In genomic region chr11:79533950-79534690, GRCm38 (mm10) we compare ENCODE assay signal across 8 mouse cellular contexts. TPM values are rescaled to one million over a fixed set of nuclear protein-coding genes. Genes with fewer than 3 reads are reported as not detected.
DNase-seq lines count a peak whose midpoint lies in the region; ATAC-seq and TF ChIP-seq lines count a peak whose summit lies in the region.

No protein-coding gene starts in this region.

- H3K4me1 ChIP-seq in heart, postnatal 0 days (ENCODE audit: control insufficient read depth, insufficient read depth): peaks cover 13% of the 10 kb centered on the region
- peaks cover 6% of the 10 kb centered on the region; the same call in 1 of the 2 replicates for H3K4me1 ChIP-seq in stomach, embryonic 15.5 days

- peak overlapping the region; percentile 38; the same call in 1 of the 2 replicates for H3K27ac ChIP-seq in heart, postnatal 0 days (ENCODE audit: low read depth)
- peak overlapping the region; percentile 76; the same call in 1 of the 2 replicates for H3K27ac ChIP-seq in stomach, embryonic 15.5 days

- H3K36me3 ChIP-seq in heart, postnatal 0 days (replicated peaks; ENCODE audit: control insufficient read depth, insufficient read depth, low read length): peaks cover 32% of the 10 kb centered on the region
- peaks cover 9% of the 10 kb centered on the region; the same call in 1 of the 2 replicates for H3K36me3 ChIP-seq in stomach, embryonic 15.5 days

- H3K4me2 ChIP-seq in heart, postnatal 0 days (ENCODE audit: low read depth, low read length): no peak overlapping the region
- H3K4me2 ChIP-seq in stomach, embryonic 15.5 days: no peak overlapping the region

- no peak for TF ChIP-seq CTCF in heart, postnatal 0 days (IDR thresholded peaks at IDR 0.05; ENCODE audit: low read depth)

- H3K9ac ChIP-seq in heart, postnatal 0 days (replicated peaks; ENCODE audit: low read depth, low read length): no peak overlapping the region
- no peak overlapping the region for H3K9ac ChIP-seq in stomach, embryonic 15.5 days

- no peaks in the 10 kb centered on the region for H3K9me3 ChIP-seq in heart, postnatal 0 days (replicated peaks; ENCODE audit: control insufficient read depth, low read length)
- no peaks in the 10 kb centered on the region for H3K9me3 ChIP-seq in stomach, embryonic 15.5 days

- H3K4me3 ChIP-seq in heart, postnatal 0 days (ENCODE audit: low read depth, low read length): no peak overlapping the region
- no peak overlapping the region for H3K4me3 ChIP-seq in stomach, embryonic 15.5 days (replicated peaks)

- 64% methylated on average over 8 of the region's 8 CpGs for WGBS in heart, postnatal 0 days
- WGBS in stomach, embryonic 15.5 days: 71% methylated on average over 8 of the region's 8 CpGs

- peak; percentile 71 for ATAC-seq in heart, postnatal 0 days (ENCODE audit: insufficient read depth, low read depth)
- peak; percentile 39; the same call in 1 of the 2 replicates for ATAC-seq in stomach, embryonic 15.5 days (ENCODE audit: insufficient read depth, low FRiP score, low read depth)

- DNase-seq in gastrocnemius, adult 18-20 months (ENCODE audit: low spot score): peak; percentile 46
- DNase-seq in gastrocnemius, postnatal 25 days: no peak
- DNase-seq in retina, postnatal 1 day: peak; percentile 2
- DNase-seq in retina, embryonic 14.5 days (ENCODE audit: low spot score): no peak
- DNase-seq in heart, postnatal 0 days (ENCODE audit: low spot score): peak; percentile 78
- no peak for DNase-seq in frontal cortex, postnatal 14 days (ENCODE audit: low spot score in 2 of 2)
- no peak for DNase-seq in T-cell, adult 2 months (ENCODE audit: low spot score)

- H3K27me3 ChIP-seq in heart, postnatal 0 days (ENCODE audit: control insufficient read depth, insufficient read depth, low read length): no peaks in the 10 kb centered on the region
- H3K27me3 ChIP-seq in stomach, embryonic 15.5 days (replicated peaks): no peaks in the 10 kb centered on the region

- no peak for TF ChIP-seq EP300 in heart, postnatal 0 days (IDR thresholded peaks at IDR 0.05; ENCODE audit: low read depth)

RNA-seq across cellular contexts. Expression of gene Evi2a, which starts 3.7 kb away (rescaled TPM):
- 1 to 10 TPM; 3.7 TPM for total RNA-seq in gastrocnemius, adult 18-20 months (2021)
- total RNA-seq in gastrocnemius, postnatal 25 days (2021): 1 to 10 TPM; 3.0 to 3.8 TPM
- total RNA-seq in heart, postnatal 0 days (2014; rRNA removed; ENCODE audit: low replicate concordance): 2.0 and 2.1 TPM in 2 replicates
- 2.5 TPM in 2 replicates for polyA plus RNA-seq in heart, postnatal 0 days (2015; fragmentation: Nextera tagmentation; extraction: Ambion mirVana)
- polyA plus RNA-seq in stomach, embryonic 15.5 days (2015; fragmentation: Nextera tagmentation; extraction: Ambion mirVana): 5.3 and 5.4 TPM in 2 replicates

RNA-seq across cellular contexts. Expression of gene Evi2, which starts 3.7 kb away (rescaled TPM):
- total RNA-seq in gastrocnemius, adult 18-20 months (2021): not detected
- under 1 TPM in 1 of 2 experiments, not detected in 1; 0.13 TPM for total RNA-seq in gastrocnemius, postnatal 25 days (2021)
- not detected in 2 replicates for total RNA-seq in heart, postnatal 0 days (2014; rRNA removed; ENCODE audit: low replicate concordance)
- 0.14 and 0.19 TPM in 2 replicates for polyA plus RNA-seq in heart, postnatal 0 days (2015; fragmentation: Nextera tagmentation; extraction: Ambion mirVana)
- 0.86 and 1.2 TPM in 2 replicates for polyA plus RNA-seq in stomach, embryonic 15.5 days (2015; fragmentation: Nextera tagmentation; extraction: Ambion mirVana)

RNA-seq across cellular contexts. Expression of gene Evi2b, which starts 10.6 kb away (rescaled TPM):
- under 1 TPM; 0.27 to 0.55 TPM for total RNA-seq in gastrocnemius, adult 18-20 months (2021)
- under 1 TPM; 0.21 to 0.31 TPM for total RNA-seq in gastrocnemius, postnatal 25 days (2021)
- total RNA-seq in heart, postnatal 0 days (2014; rRNA removed; ENCODE audit: low replicate concordance): 0.62 and 0.84 TPM in 2 replicates
- polyA plus RNA-seq in heart, postnatal 0 days (2015; fragmentation: Nextera tagmentation; extraction: Ambion mirVana): 0.36 and 0.54 TPM in 2 replicates
- polyA plus RNA-seq in stomach, embryonic 15.5 days (2015; fragmentation: Nextera tagmentation; extraction: Ambion mirVana): 1.2 and 1.3 TPM in 2 replicates

RNA-seq across cellular contexts. Expression of gene Omg, which starts 30.2 kb away (rescaled TPM):
- total RNA-seq in gastrocnemius, adult 18-20 months (2021): not detected
- not detected for total RNA-seq in gastrocnemius, postnatal 25 days (2021)
- not detected in 2 replicates for total RNA-seq in heart, postnatal 0 days (2014; rRNA removed; ENCODE audit: low replicate concordance)
- 0.07 TPM in 1 of 2 replicates, not detected in the other for polyA plus RNA-seq in heart, postnatal 0 days (2015; fragmentation: Nextera tagmentation; extraction: Ambion mirVana)
- 0.22 and 0.33 TPM in 2 replicates for polyA plus RNA-seq in stomach, embryonic 15.5 days (2015; fragmentation: Nextera tagmentation; extraction: Ambion mirVana)

RNA-seq across cellular contexts. Expression of gene Rab11fip4, which starts 56.9 kb away (rescaled TPM):
- under 1 TPM; 0.27 to 0.52 TPM for total RNA-seq in gastrocnemius, adult 18-20 months (2021)
- 1 to 10 TPM in 1 of 2 experiments, under 1 TPM in 1; 0.99 to 1.8 TPM for total RNA-seq in gastrocnemius, postnatal 25 days (2021)
- 2.0 TPM in 1 of 2 replicates, not detected in the other for total RNA-seq in heart, postnatal 0 days (2014; rRNA removed; ENCODE audit: low replicate concordance)
- 0.03 TPM in 1 of 2 replicates, not detected in the other for polyA plus RNA-seq in heart, postnatal 0 days (2015; fragmentation: Nextera tagmentation; extraction: Ambion mirVana)
- polyA plus RNA-seq in stomach, embryonic 15.5 days (2015; fragmentation: Nextera tagmentation; extraction: Ambion mirVana): 2.1 and 2.6 TPM in 2 replicates

Comparison
In these comparisons a context has a peak if more than half of its experiments do, and no peak if none do; other contexts are left out.
1. DNase-seq: peak in gastrocnemius, adult 18-20 months (single experiment), retina, postnatal 1 day (single experiment) and heart, postnatal 0 days (single experiment); none in gastrocnemius, postnatal 25 days (single experiment), retina, embryonic 14.5 days (single experiment), frontal cortex, postnatal 14 days (0 of 2) and T-cell, adult 2 months (single experiment).